Mouse (Mus musculus): ENCODE measurements around the gene E2f2. TPM values are rescaled to one million over a fixed set of nuclear protein-coding genes. Genes with fewer than 3 reads are reported as not detected.

E2f2 gene
- polyA plus RNA-seq, 3 experiments from 2014 or later: 15.0 to 44.4 (median 16.8) TPM

DNA sequence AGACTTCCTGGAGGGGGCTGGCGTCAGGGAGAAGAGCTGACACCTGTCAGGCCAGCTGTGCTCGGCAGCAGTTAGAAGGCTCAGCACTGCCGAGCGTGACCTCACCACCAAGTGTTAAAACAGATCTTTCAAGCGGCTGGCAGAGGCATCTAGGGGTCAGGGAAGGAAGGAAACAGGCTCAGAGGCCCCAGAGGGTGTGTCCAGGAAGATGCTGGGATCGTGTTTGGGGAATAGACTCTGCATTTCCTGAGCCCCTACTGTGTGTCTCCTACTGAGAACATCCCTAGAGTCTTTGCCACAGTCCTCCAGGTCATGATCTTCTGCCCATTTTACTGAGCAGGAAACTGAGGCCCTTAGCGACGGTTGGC lies 5.0 kb downstream of the E2f2 start:
- ATAC-seq: no peak

DNA sequence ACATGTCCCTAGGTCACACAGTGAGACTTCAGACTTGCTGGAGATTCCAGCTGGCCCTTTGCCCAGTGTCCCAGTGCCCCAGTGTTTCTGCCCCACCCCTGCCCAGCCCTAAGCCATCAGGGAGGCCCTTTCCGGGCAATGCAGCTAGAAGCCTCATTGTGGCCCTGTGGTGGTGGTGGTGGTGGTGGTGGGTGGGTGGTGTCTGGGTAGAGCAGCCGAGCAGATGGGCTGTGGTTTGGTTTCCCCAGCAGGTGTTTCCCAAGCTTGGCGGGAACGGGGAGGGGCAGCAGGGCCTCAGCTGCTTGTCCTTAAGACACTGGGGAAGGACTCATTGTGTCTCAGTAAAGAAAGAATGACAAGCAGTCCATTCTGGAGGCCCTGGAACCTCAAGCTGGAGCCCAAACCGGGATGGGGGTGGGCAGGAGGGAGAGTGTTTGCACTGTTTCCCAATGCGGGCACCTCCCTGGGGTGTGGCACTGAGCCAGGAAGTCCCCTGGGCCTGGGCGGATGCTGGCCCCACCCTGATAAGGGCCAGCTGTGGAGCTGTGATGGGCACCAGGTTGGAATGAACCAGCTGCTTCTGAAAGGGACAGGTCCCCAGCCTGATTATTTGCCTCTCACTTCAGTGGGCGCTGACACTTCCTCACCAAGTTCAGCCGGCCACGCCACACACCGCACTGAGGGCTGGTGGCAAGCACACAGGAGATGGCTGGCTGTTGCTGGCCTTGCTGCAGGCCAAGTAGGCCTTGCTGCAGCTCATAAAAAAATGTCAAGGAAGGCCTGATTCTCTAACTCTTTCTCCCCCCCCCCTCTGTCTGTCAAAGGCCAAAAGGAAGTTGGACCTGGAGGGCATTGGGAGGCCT lies 5.6 kb downstream of the E2f2 start:
- ATAC-seq: no peak

DNA sequence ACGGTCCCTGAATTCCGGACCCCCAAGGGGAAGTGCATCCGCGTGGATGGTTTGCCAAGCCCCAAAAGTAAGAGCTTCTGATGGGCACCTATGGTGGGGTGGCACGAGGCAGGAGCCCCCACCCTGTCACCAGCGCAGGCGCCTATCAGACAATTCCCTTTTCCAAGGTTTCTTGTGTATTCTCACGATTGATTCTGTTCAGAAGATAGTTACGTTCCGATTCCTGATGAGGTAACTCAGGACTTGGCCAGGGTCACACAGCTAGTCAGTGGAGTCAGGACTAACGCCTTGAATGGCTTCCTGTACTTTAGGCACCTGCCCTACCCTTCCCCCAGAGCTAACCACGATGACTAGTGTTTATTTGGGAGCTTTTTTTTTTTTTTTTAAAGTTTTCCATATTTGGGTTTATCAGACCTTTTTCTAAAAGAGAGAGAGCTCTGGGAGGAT lies 6.3 kb downstream of the E2f2 start:
- ATAC-seq: no peak

DNA sequence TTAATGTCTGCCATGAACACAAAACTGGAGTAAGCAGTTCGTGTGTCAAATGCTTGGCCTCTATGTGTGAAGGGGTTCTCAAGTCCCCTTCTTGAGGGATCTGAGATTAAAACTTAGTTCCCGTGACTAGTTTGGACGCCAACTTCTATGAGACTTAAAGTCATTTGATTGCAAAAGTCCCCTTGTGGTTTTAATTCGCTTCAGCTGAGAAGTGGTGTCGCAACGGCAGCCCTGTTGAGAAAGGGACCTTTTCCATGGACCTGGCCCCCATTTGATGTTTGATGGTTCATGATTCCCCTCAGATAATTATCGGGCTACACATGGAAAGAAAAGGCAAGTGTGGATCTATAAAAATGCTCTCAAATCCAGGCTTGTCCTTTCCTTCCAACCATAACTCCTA lies 7.3 kb downstream of the E2f2 start:
- ATAC-seq: no peak

DNA sequence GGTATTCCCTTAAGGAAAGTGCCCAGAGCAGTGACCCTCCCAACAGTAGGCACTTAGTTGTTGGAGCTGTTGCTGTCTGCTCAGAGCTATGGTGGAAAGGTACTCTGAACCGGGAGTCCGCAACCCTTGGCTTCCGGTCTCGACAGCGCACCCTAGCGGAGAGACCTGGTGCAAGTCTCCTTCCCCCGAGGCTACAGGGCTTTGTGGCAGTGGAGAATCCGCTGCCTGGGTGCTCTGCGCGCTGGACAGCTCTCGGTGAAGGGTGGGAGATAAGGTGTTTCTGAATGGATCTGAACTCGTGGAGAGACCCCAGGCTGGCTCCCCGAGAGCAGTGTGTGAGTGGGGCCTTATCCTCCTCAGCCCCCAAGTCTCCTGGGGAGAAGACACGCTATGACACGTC lies 7.8 kb downstream of the E2f2 start:
- peak; percentile 67 for ATAC-seq

DNA sequence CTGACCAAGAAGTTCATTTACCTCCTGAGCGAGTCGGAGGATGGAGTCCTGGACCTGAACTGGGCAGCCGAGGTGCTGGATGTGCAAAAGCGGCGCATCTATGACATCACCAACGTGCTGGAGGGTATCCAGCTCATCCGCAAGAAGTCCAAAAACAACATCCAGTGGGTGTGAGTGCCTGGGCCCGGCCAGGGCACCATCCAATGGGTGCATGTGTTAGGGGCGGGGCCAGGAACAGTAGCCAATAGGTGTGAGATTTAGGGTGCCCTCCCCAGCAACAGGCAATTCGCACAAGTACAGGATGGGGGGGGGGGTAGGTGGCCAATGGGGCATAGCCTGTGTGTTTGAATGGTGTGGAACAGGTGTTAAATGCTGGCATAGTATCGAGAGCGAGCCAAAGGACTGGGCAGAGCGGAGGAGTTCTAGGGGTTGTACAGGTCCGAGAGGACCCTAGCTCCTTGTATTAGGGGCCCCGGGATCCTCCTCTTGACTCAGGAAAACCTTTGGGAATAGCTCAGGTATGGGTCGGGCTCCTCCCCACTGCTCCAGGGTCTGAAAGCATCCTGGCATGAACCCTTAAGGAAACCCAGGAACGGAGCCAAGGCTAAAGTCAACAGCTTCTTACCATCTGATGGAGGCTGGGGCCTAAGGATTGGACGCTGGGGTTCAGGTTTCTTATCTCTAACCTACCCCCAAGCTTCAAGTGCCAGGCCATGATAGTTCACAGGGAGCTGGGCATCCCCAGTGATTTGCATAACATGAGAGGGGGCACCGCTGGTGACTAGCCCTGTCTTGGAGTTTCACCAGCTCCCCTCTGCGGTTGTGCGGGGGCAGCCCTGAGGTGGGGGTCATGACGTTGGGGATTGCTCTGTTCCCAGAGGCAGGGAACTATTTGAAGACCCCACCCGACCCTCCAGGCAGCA lies 8.5 kb downstream of the E2f2 start:
- ATAC-seq: peak; percentile 85

DNA sequence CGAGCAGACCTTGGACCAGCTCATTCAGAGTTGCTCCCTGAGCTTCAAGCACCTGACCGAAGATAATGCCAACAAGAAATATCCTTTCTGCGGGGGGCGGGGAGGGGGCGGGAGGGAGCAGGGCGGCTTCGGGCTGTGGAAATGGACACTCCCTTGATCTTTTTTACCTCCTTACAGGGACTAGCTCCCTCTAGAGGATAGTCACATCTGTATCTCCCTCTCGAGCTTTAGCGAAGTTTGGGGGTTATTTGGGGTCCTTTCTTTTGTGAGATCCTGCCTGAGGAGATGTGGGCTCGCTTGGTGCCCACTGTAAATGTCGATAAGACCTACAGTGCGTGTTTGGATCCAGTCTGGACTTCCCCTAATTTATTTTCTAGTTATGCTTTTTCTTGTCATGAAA lies 9.2 kb downstream of the E2f2 start:
- no peak for ATAC-seq

DNA sequence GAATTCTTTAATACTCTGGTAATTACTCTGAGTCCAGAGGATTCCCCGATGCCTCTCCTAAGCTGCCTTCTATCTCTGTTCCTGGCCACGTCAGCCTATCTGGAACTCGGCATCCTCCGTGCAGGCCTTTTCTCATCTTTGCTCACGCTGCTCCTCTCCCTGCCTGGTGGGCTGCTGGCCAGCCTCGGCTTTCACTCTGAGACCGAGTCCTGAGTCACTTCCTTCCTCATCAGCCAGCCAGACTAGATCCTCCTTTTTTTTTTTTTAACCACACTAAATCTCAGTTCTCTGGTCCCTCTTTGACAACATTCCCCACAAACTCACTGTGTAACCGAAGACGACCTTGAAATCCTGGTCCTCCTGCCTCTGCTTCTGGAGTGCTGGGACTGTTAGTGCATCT lies 13.2 kb downstream of the E2f2 start:
- no peak for ATAC-seq

DNA sequence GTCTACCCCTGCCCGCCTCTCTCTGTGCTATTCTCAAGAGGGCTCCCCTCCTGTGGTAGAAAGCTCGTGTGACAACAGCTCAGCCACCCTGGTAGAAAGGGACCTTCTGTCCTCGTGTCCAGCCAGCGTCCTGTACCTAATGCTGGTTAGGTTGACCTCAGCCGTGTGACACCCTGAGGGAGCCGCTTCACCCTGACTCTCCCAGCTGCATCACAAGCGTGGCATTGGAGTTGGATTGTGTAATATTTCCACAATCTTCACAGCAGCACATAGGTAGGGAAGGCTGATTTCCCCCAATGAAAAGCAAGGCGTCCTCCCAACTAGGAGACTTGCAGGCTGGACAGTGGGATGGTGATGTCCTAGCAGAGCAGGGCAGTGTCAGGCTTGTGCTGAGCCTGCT lies 14.1 kb downstream of the E2f2 start:
- no peak for ATAC-seq

DNA sequence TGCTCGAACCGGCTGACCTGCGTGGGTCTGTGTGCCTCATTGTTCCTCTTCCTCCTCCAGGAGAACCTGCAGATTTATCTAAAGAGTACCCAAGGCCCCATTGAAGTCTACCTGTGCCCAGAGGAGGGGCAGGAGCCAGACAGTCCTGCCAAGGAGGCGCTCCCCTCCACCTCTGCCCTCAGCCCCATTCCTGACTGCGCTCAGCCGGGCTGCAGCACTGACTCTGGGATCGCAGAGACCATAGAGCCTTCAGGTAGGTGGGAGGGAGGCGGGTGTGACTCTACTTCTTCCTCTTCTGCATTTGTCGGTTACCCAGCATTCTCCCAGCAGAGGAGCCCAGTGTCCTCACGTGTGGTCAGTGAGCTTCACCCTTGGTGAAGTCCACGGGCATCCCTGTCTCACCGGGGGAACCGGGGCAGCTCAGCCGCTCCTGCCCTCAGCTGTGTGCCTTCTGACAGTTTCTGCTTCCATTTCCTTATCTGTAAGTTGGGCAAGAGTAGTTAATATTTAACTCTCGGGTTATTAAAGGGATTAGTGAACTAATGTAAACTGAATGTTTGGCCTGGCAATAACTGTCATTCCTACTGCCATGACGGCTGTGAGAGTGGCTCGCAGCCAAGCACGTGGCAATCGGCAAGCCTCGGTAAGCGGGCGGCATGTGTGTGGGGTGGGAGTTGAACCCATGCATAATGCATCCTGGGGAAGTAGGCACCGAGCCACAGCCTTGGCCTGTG lies 14.7 kb downstream of the E2f2 start:
- ATAC-seq: no peak

DNA sequence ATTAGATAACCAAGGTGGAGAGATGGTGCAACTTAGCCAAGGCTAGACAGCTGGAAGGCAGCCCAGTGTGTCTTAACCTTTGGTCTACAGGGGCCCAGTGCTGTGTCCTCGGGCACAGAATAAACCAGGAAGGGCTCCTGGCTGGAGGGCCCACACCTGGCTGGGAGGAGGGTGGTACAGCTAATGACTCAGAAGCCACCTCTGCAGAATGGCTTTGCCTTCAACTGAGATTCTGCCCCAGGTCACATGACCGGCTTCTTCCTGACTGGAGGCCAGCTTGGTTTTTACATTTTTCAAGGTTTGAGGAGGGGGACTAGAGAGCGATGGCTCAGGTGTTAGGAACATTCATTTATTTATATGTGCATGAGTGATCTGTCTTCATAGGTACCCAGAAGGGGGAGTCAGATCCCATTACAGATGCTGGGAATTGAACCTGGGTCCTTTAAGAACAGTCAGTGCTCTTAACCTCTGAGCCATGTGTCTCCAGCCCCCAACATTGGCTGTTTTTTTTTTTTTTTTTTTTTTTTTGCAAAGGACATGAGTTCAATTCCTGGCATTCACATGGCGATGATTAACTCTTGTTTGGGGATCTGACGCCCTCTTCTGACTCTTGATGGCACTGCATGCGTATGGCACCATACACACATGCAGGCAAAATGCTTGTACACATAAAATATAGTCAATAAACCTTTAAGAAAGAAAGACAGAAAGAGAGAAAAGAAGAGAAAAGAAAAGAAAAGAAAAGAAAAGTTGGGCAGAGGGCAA lies 17.0 kb downstream of the E2f2 start:
- ATAC-seq: no peak

DNA sequence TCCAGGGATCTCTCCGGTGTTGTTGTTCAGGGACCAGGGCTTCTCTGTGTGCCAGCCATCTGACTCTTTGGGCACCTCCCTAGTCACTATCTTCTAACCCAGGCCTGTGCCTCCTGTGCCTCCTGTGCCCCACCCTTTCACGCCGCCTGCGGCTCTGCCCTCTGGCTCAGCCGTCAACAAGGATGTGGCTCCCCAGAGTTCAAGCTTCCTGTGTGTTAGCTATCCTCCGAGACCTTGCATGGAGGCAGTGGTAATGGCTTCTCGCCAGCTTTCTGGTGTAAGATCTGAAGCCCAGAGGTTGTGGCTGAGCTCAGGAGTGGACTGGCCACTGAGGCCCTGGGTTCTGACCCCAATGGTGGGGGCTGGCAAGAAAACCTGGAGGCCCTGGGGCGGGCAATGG lies 17.7 kb downstream of the E2f2 start:
- peak; percentile 96 for ATAC-seq

DNA sequence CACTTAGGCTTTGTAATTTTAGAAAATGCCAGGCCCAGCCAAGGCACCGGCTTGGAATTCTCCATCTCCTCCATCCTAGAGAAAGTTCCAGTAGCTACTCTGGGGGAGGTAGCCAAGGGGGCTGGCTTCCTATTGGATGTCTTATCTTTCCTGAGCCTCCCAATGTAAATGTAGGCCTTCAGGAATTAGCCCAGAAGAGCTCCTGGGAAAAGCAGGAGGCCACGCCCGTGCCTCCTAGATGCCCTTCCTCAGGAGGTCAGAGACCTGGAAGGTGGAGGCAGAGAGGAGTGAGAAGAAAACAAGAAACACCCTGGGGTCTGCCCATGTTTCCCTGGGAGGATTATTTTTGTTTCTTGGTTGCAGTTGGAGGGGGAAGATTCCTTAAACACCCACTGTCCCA lies 21.4 kb downstream of the E2f2 start:
- no peak for ATAC-seq

DNA sequence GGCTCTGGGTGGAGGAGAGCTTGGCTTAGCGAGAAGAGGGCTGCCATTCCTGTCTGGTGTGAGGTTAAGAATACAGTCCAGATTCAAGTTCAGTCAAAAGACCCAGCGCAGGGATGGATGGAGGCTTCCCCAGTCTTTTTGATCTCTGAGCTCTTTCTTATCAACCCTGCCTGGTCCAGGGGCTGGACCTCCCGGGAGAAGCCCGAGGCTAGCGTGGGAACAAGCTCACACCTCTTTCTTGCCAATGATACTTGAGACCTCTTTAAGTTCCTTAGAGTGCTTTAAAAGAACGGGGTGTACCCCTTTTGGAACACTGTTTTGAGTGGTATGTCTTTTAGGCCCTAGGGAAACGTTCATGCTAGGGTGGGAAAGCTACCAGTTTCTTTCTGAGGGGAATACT lies 22.8 kb downstream of the E2f2 start:
- ATAC-seq: no peak

DNA sequence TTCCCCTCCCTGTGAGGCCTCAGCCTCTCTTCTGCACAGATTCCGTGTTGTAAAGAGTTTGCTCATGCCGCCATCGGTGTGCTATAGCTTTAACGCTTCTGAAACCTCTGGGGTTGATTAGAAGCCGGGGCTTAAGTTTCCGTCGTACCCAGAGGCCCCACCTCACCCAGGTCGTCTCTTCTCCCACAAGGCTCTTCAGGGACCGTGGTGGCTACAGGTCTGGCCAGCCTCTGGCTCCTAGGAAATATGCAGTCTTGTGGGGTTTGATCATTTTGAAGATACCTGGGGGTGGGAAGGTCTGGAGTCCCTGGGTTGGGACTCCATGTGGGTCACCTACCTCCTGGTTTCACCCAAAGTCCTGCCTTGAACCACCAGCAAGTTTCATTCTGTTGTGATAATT lies 23.4 kb downstream of the E2f2 start:
- no peak for ATAC-seq

DNA sequence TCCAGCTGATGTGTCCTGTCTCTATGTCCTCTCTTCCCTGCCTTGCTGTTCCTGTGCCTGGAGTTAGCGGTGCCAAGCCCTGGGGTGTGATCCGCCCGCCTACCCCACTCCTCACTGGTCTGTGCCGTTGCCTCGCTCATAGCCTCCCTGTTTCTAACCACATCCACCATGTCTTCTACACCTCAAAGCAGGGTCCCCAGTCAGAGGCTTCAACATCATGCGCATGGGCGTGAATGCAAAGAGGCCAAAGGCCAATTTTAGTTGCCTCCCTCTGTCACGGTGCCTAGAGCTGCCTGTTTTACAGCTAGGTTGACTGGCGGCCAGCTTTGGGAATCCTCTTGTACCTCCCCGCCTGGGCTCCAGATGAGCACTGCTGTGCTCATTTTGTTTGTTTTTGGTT lies 24.0 kb downstream of the E2f2 start:
- no peak for ATAC-seq

DNA sequence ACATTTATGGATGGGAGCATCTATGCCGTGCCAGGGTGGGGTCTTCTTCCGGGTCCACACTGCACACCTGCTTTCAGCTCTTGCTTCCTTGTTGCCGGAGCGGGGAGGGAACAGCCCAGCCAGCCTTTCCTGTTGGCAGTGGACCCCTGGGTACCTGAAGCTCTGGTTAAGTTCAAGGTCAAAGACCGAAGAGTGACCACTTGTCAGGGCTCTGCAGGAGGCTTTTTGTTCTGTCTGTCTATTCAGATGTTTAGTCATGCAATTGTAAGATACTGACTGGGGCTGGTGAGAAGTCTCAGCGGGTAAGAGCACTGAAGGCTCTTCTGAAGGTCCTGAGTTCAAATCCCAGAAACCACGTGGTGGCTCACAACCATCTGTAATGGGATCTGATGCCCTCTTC lies 26.7 kb downstream of the E2f2 start:
- ATAC-seq: no peak

DNA sequence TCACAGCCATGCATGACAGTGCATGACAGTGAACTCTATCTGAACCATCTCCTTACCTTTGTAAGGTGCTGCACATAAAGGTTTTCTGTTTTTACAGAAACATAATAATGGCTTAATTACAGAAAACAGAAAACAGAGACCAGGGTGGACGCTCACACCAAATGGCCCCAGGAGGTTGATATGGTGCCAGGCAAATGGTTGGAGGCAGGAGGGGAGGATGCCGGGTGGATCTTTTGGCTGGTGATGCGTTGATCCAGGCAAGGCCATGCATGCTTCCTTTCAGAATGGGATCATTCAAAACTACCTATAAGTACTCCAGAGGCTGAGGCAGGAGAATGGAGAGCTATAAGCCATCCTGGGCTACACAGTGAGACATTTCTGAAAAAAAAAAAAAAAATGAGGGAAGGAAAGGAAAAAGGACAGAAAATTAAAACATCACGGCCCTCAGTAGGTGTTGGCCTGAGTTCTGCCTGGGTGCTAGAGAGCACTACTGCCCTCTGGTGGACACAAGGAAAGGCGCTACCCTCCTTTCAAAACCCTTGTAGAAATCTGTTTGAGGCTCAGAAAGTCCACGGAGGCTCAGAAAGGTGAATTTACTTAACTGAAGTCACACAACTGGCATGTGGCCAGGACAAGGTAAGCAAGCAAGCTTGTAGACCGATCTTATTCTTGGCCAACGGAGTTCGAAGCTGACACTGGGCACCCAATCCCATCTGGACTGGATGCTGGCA lies 27.5 kb downstream of the E2f2 start:
- no peak for ATAC-seq

DNA sequence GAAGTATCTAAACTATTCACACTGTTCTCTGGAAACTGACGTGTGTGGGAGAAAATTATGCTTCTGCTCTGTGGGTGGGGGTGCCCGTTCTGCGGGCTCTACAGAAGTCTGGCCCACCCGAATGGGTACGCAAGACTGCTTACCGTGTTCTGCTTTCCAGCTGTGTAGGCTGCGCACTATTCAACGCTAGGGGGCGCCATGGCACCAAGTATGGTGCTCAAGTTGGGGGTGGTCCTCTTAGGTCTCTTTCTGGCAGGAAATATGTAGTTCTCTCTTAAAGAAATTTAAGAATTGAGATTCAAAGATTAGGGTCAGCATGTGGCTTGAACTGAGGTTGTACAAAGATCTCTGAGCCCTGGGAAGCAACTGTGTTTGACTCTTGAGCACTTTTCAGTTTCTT lies 30.3 kb downstream of the E2f2 start:
- no peak for ATAC-seq

DNA sequence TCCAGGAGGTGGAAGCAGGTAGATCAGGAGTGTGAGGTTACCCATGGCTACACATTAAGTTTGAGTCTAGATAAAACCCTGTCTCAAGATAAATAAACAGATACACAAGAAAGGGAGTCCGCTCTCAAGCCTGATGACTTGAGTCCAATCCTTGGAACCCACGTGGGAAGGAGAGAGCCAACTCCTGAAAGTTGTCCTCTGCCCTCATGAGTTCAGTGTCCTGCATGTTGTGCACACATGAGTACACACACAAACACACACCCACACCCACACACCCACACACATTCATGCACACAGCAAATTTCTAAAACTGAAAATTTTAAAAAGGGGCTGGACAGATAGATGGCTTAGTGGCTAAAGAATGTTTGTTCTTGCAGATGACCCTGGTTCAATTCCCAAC lies 32.6 kb downstream of the E2f2 start:
- no peak for ATAC-seq

DNA sequence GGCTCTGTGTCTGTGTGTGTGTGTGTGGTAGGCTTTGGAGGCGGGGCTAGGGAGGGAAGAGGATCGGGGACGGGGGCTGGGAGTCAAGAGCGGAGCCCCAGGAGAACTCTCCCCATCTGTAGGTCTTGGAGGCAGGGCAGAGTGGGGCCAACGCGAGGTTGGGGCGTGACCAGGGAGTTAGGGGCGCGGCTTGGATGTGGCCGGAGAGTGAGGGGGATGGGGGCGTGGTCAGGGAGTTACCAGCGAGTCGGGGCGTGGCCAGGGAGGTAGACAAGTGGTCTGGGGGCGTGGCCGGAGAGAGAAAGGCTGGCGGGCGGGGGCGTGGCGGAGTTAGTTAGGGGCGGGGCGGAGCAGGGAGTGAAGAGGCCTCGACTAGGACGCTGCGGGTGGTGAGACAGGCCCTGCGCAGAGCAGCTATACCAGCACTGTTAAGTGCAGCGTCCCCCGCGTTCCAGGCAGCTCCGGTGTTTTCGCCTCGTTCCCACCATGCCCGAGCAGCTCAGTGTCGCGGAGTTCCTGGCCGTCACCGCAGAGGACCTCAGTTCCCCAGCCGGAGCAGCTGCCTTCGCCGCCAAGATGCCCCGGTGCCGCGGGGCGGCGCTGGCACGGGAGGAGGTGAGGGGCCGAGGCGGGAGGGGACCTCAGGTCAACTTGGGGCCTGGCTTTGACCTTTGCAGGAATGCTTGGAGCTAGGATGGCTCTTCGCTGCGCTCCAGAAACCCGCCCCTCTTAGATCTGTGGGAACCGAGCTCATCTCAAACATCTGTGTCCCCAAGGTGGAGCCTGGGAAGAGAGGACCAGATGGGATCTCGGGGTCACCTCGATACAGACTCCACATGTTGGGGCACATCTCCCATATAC lies 34.1 kb downstream of the E2f2 start, which contains the start of gene Asap3:
Gene Asap3 (plus strand): TSS at position 333 of the 861 bp plus-strand sequence.
- ATAC-seq: peak; percentile 84

Measured in inflammation-experienced regulatory T-cells, adult 6 months (primary cell).